Mouse (Mus musculus) layer of hippocampus, adult 9-11 months (tissue): ENCODE measurements around the gene Crisp1.

Experiments
- DNase-seq: peaks from one replicate; pipeline ENCODE4 v3.0.0; 2022

The Crisp1 gene

DNA sequence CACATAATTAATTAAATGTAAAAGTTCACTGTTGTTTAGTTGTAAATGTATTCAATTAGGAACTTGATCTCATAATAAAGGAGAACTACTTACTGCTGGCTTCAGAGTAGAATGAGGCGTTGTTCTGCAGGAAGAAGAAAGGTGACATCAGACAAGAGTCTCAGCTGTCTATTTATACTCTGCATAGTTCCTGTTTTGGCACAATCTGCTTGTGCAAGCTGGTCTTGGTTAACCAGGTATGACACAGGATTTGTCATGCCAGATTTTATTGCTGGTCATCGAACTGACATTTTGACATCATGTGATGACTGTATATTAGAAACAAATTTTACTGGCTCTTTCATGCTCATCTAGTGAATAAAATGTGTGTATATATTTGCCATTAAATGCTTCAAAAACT lies at the start of gene Crisp1:
Gene Crisp1 (minus strand): TSS at position 146 of the 400 bp plus-strand sequence.
- DNase-seq = no peak

GRCm38 (mm10) chr17:40342497-40343009 lies 23.5 kb upstream of the Crisp1 start:
- DNase-seq = no peak

DNA sequence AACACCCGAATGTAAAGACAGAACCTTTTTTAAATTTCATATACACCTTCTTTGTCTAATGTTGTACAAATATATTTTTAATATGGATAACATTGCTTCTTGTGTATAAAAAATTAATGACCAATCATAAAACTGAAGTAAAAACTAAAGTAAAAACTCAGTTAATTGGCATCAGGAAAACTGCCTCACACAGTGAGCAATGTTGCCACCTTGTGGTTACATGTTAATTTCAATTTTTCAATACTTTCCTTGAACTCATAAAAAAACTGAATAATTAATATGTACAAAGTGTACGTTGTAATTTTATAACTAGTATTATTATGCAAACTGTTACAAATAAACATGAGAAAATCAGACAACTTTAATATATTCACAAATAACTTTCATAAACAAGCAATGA lies 33.6 kb downstream of the Crisp1 start:
- DNase-seq = no peak

DNA sequence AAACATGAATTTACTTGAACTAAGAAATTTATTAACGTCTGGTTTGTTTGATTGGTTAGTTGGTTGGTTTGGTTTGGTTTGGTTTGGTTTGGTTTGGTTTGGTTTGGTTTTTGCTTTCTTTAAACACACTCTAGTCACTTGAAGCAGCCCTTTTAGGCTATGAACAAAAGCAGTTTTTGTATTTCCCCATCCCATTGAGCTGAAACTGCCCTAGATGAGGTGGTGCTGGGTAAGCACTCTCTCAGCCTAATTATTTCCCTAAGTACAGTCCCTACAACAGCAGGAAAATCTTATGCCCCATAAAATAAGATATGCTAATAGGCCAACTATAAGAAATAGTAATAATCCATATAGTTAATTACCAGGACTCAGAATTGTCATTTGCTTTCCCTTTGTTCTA lies 43.5 kb downstream of the Crisp1 start:
- DNase-seq = no peak

DNA sequence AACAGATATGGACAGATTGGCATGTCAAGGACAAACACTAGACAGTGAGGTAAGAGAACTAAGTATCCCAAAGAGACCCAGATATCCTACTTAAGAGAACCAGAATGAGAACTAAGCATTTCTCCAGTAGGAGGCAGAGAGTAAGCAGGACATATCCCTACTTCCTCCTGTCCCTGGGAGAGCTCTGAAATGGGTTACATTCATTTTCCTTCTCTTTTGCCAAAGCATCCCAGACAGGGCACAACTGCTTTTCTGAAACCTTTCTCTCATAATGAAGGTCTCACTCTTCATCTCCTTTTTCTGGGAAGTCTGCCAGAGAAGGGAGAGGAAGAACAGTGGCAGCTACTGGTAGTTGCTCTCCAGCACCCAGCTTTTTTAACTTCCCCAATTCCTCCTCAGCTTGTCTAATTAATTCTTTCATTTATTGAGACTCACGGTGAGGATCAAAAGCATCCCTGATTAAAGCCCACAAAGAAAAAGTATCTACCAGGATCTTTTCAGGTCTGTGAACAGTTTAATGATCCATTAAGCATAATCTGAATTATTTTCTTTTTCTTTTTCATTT lies 44.0 kb downstream of the Crisp1 start:
- no peak for DNase-seq

GRCm38 (mm10) chr17:40252487-40252886 lies 66.5 kb downstream of the Crisp1 start:
- no peak for DNase-seq
